Mouse (Mus musculus) liver, embryonic 16.5 days (tissue): ENCODE results near the gene Ptx4. TPM values are rescaled to one million over a fixed set of nuclear protein-coding genes. Genes with fewer than 3 reads are reported as not detected.

Experiments
- ATAC-seq: fragments of 200-750 bp; cut with Nextera tagmentation; 2 replicates; pipeline ENCODE4 v1.8.0; 2017; ENCODE audit warnings: low read depth, mild to moderate bottlenecking, moderate number of reproducible peaks, moderate library complexity
- H3K27ac ChIP-seq: fragments of 300-500 bp; sonication (generic); 2 replicates; pipeline ENCODE4 v1.5.1; 2014; ENCODE audit warnings: mild to moderate bottlenecking, low read length
- H3K27me3 ChIP-seq: fragments of 300-500 bp; sonication (generic); 2 replicates; pipeline ENCODE4 v1.6.1; 2014; ENCODE audit warnings: low read depth, low read length, mixed read lengths; ENCODE audit not compliant: control insufficient read depth, insufficient read depth
- H3K36me3 ChIP-seq: fragments of 300-500 bp; sonication (generic); 2 replicates; pipeline ENCODE4 v1.6.1; 2014; ENCODE audit warnings: mild to moderate bottlenecking; ENCODE audit not compliant: control insufficient read depth, insufficient read depth
- H3K4me1 ChIP-seq: fragments of 300-500 bp; sonication (generic); 2 replicates; pipeline ENCODE4 v1.6.1; 2014; ENCODE audit warnings: low read depth, low read length, mixed read lengths; ENCODE audit not compliant: control insufficient read depth
- H3K4me2 ChIP-seq: fragments of 300-500 bp; sonication (generic); 2 replicates; pipeline ENCODE4 v1.6.1; 2014; ENCODE audit warnings: low read depth, low read length, mixed read lengths
- H3K4me3 ChIP-seq: fragments of 300-500 bp; sonication (generic); 2 replicates; pipeline ENCODE4 v1.5.1; 2014; ENCODE audit warnings: low read depth, mild to moderate bottlenecking, low read length
- H3K9ac ChIP-seq: fragments of 300-500 bp; sonication (generic); 2 replicates; pipeline ENCODE4 v1.6.1; 2014; ENCODE audit warnings: low read depth, low read length
- H3K9me3 ChIP-seq: fragments of 300-500 bp; sonication (generic); replicated peaks from 2 replicates; pipeline ENCODE4 v1.6.1; 2016; ENCODE audit warnings: low read length; ENCODE audit not compliant: control insufficient read depth
- WGBS: fragments of 180-500 bp; shearing (Covaris S2); extraction: QIAGEN DNeasy Blood & Tissue Kit; methylation state at CpG from one replicate; pipeline ENCODE4 v1.1.7; 2014; ENCODE audit not compliant: insufficient replicate concordance; 5-methylcytosine and 5-hydroxymethylcytosine counted together
- polyA plus RNA-seq: library from polyadenylated mRNA; unstranded; fragments of >200 nt; fragmentation: Nextera tagmentation; extraction: Ambion mirVana; gene quantifications from 2 replicates; pipeline ENCODE4 v1.2.1, GENCODE M21; 2015

The Ptx4 gene
- polyA plus RNA-seq, 1 experiment from 2014 or later: not detected

DNA sequence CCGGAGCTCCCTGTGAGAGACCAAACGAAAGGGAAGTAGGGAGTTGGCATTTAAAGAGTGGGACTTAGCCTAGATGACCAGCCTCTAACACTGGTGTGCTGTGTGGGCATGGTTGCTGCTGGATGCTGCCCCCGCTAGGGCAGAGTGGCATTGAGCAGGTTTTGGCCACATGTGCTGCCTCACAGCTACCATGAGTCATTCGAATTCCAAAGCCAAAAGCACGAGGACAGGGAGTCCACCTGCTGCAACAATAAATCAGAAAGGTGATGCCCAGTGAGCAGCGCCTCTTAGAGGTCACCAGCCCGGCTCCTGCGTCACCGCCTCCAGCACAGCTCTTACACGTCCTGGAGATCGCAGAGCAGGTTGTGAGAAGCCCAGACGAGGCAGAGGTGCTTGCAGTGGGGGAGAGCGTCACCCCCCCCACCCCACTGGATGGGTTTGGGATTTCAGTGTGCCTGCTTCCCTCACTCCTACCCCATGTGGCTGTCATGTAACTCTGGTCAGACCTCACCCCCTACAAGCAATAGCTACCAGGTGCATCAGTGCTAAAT lies 35.6 kb upstream of the Ptx4 start:
- peak overlapping the region; percentile 35 for H3K27ac ChIP-seq
- H3K9me3 ChIP-seq: no peaks in the 10 kb centered on the region
- no peaks in the 10 kb centered on the region for H3K27me3 ChIP-seq
- 78% methylated on average over 13 of the region's 13 CpGs for WGBS
- H3K4me1 ChIP-seq: peaks cover 38% of the 10 kb centered on the region
- H3K9ac ChIP-seq: no peak overlapping the region; the same call in 1 of the 2 replicates
- no peak for ATAC-seq
- H3K4me2 ChIP-seq: no peak overlapping the region
- H3K4me3 ChIP-seq: no peak overlapping the region
- no peaks in the 10 kb centered on the region for H3K36me3 ChIP-seq

DNA sequence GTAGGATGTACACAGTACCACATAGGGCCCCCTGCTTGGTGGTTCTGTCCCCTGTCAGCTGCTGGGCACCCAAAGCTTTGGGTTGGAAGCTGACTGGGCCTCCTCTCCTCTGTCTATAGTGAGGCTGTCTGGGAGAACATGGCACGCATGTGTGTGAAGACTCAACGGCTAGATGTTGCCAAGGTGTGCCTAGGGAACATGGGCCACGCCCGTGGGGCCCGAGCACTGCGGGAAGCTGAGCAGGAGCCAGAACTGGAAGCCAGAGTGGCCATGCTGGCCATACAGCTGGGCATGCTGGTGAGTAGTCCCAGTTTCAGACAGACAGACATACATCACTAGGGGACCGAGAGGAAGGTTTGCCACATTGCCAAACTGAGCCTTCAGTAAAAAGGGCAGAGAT lies 33.8 kb upstream of the Ptx4 start:
- Histone ChIP-seq H3K27me3 (no peaks in the 10 kb centered on the region), H3K4me3 (peak overlapping the region; percentile 44), H3K4me1 (peaks cover 48% of the 10 kb centered on the region), H3K4me2 (peak overlapping the region; percentile 82), H3K9me3 (no peaks in the 10 kb centered on the region), H3K9ac (peak overlapping the region; percentile 64), H3K27ac (peak overlapping the region; percentile 98), H3K36me3 (peaks cover 11% of the 10 kb centered on the region)
- peak; percentile 54 for ATAC-seq
- WGBS: 32% methylated on average over 7 of the region's 7 CpGs

DNA sequence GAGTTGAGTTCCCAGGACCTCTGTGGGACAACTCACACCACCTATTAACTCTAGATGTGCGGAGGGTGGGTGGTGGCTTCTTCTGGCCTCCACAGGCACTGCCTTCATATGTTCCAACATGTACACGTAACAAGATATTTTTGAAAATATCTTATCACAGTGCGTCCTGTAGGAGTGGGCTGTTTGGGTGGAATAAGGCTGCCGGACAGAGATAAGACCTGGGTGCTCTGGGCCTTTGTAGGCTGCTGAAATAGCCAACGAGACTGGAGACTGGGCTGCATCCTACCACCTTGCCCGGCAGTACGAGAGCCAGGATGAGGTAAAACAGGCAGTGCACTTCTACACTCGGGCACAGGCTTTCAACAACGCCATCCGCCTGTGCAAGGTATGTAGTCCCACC lies 31.4 kb upstream of the Ptx4 start:
- Histone ChIP-seq H3K9me3 (no peaks in the 10 kb centered on the region), H3K4me2 (peak overlapping the region; percentile 82), H3K36me3 (peaks cover 35% of the 10 kb centered on the region), H3K9ac (peak overlapping the region; percentile 81), H3K27ac (peak overlapping the region; percentile 98), H3K27me3 (no peaks in the 10 kb centered on the region), H3K4me1 (peaks cover 59% of the 10 kb centered on the region), H3K4me3 (peak overlapping the region; percentile 72)
- WGBS: 28% methylated on average over 10 of the region's 10 CpGs
- ATAC-seq: peak; percentile 88

DNA sequence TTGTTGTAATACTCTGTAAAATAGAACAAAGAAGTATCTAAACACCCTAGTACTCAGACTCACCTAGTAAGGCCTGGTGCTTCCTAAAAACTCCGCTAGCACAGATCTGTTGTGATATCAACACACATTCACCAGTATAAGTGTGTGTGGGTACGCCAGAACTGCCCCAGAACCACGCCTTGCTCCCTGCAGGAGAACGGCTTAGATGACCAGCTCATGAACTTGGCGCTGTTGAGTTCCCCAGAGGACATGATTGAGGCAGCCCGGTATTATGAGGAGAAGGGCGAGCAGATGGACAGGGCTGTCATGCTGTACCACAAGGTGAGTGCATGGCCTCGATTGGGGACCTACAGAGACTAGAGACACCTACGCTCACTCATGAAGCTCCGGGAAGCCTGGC lies 30.1 kb upstream of the Ptx4 start:
- ATAC-seq: no peak
- H3K36me3 ChIP-seq: peaks cover 48% of the 10 kb centered on the region
- WGBS: 64% methylated on average over 10 of the region's 10 CpGs
- H3K9ac ChIP-seq: peak overlapping the region; percentile 81
- peak overlapping the region; percentile 98 for H3K27ac ChIP-seq
- peak overlapping the region; percentile 72 for H3K4me3 ChIP-seq
- H3K4me2 ChIP-seq: peak overlapping the region; percentile 82
- H3K27me3 ChIP-seq: no peaks in the 10 kb centered on the region
- H3K9me3 ChIP-seq: no peaks in the 10 kb centered on the region
- peaks cover 59% of the 10 kb centered on the region for H3K4me1 ChIP-seq

DNA sequence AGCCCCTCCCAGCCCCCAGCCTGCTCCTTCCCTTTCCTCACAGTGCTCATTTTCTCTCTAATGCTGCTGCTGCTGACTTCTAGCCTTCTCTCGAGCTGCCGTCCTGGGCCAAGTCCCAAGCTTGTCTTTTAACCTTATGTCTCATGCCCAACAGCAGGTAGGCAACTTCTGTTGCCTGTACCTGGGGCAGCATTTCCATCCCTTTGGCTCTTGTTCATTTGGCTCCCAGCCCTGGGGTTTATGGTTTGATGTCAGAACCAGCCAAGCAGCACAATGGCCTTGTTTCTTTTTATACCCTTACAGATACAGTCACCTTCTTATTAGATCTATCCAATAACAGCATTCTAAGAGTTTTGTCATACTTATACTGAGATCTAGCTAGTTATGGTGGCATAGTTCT lies 24.3 kb upstream of the Ptx4 start:
- no peak overlapping the region for H3K4me3 ChIP-seq
- no peaks in the 10 kb centered on the region for H3K9me3 ChIP-seq
- H3K27ac ChIP-seq: no peak overlapping the region
- no peak overlapping the region for H3K4me2 ChIP-seq
- peaks cover 92% of the 10 kb centered on the region for H3K36me3 ChIP-seq
- peaks cover 21% of the 10 kb centered on the region for H3K4me1 ChIP-seq
- H3K9ac ChIP-seq: no peak overlapping the region
- 87% methylated on average over 2 of the region's 2 CpGs for WGBS
- H3K27me3 ChIP-seq: no peaks in the 10 kb centered on the region
- no peak for ATAC-seq

DNA sequence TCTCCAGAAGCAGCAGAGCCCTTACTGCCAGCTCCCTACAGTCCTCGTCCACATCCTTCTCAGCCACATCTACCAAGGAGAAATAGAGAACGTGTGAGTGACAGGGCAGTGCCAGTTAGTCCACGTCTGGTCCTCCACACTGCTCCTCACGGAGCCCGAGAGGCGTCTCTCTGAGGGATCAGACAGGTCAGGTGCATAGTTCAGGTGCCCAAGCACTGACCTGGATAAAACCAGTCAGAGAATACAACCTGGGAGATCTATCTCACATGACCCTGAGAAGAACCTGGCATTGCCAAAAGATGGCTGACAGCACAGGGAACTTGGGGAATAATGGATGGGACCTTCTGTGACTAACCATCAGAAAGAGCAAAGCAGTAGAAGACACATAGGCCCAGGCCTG lies 20.5 kb upstream of the Ptx4 start:
- Histone ChIP-seq H3K4me3 (no peak overlapping the region), H3K9ac (no peak overlapping the region), H3K9me3 (no peaks in the 10 kb centered on the region), H3K27me3 (no peaks in the 10 kb centered on the region), H3K4me1 (peaks cover 2% of the 10 kb centered on the region; the same call in 1 of the 2 replicates), H3K4me2 (no peak overlapping the region), H3K36me3 (peaks cover 68% of the 10 kb centered on the region), H3K27ac (no peak overlapping the region)
- 86% methylated on average over 6 of the region's 6 CpGs for WGBS
- ATAC-seq: no peak

DNA sequence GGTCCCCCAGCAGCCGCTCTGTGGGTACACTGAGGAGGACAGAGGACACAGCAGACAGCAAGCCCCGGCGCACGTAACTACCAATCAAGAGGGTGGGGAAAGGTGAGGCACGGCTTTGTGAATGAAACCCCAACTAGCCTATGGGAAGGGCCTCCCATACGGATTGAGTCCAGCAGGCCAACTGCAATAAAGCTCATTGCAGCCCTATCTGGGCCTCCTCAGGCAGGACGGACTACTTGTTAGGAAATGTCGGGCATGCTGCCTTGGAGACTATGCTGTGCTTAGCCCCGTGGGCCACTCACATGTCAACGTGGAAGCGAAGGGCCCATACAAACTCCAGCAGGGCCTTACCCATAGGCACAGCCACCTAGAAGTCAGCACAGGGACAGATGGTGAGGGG lies 19.2 kb upstream of the Ptx4 start:
- no peak overlapping the region for H3K9ac ChIP-seq
- no peak overlapping the region for H3K27ac ChIP-seq
- 0 out of 2 replicates have a peak, but pooled peaks cover under 1% of the 10 kb centered on the region for H3K4me1 ChIP-seq
- no peak overlapping the region for H3K4me3 ChIP-seq
- no peaks in the 10 kb centered on the region for H3K27me3 ChIP-seq
- H3K36me3 ChIP-seq: peaks cover 57% of the 10 kb centered on the region
- H3K9me3 ChIP-seq: no peaks in the 10 kb centered on the region
- ATAC-seq: no peak
- WGBS: 93% methylated on average over 11 of the region's 11 CpGs
- H3K4me2 ChIP-seq: no peak overlapping the region

DNA sequence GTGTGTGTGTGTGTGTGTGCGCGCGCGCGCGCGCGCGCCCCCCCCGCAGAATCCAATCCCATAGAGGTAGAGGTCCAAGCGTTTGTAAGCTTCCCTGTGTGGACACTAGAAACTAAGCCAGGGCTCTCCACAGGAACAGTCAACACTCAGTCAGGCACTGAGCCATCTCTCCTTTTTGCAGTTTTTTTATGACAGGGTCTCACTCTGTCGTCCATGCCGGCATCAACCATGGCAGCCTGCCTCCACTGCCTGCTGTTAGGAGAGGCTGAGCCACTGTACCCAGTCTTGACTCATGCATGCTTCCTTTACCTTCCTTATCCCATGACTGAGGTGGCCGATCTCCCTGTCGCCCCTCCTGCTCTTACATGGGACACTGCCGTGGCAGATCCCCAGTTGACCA lies 12.8 kb upstream of the Ptx4 start:
- WGBS: 73% methylated on average over 10 of the region's 16 CpGs
- no peaks in the 10 kb centered on the region for H3K27me3 ChIP-seq
- H3K9me3 ChIP-seq: no peaks in the 10 kb centered on the region
- H3K4me1 ChIP-seq: no peaks in the 10 kb centered on the region
- H3K36me3 ChIP-seq: peaks cover 4% of the 10 kb centered on the region; the same call in 1 of the 2 replicates
- no peak for ATAC-seq
- H3K27ac ChIP-seq: no peak overlapping the region
- H3K4me2 ChIP-seq: no peak overlapping the region
- H3K9ac ChIP-seq: no peak overlapping the region
- no peak overlapping the region for H3K4me3 ChIP-seq

DNA sequence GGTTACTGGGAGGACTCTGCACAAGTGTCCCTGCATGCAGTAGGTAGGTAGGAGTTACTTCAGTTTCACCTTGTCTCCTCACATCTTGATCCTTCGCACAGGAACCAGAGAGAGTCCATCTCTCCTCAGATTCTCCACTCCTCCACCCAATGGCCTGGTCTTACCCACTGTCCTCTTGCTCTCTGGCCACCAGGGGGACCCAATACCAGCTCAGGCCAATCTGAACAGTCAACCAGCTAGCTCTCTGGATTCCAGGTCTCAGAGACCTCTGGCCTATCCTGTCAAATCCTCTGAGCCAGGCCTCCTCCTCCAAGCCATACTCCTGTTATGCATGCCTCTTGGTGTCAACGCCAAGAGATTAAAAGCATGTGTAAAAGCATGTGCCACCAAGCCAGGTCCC lies 11.0 kb upstream of the Ptx4 start:
- Histone ChIP-seq H3K27me3 (no peaks in the 10 kb centered on the region), H3K36me3 (no peaks in the 10 kb centered on the region), H3K4me1 (peaks cover 1% of the 10 kb centered on the region), H3K9me3 (no peaks in the 10 kb centered on the region), H3K4me3 (no peak overlapping the region), H3K27ac (no peak overlapping the region), H3K4me2 (no peak overlapping the region), H3K9ac (no peak overlapping the region)
- ATAC-seq: 0 out of 2 replicates have a peak, but pooled peaks have one; percentile 50
- WGBS: 89% methylated on average over 2 of the region's 2 CpGs
